Mouse (Mus musculus) heart, embryonic 15.5 days (tissue): ENCODE measurements at regions not wholly inside any gene's neighbourhood (a gene's known extent, or its start where the extent isn't known, plus 50 kb on each side); places are given as distances from the start of the nearest gene placed in this dataset.
"Not testable (repeated sequence)": the region's sequence is repeated elsewhere in the genome, so short reads cannot be mapped to it uniquely, and the experiment has no call there.

ENCODE experiments used
- ATAC-seq: fragments of 200-750 bp; cut with Nextera tagmentation; replicated peaks from 2 replicates; pipeline ENCODE4 v1.8.0; 2017; ENCODE audit warnings: low read depth, moderate TSS enrichment; ENCODE audit not compliant: insufficient number of reproducible peaks, insufficient read depth, low FRiP score
- H3K27ac ChIP-seq: fragments of 300-500 bp; sonication (generic); 2 replicates; pipeline ENCODE4 v1.5.1; 2015; ENCODE audit warnings: mild to moderate bottlenecking, inconsistent platforms
- H3K27me3 ChIP-seq: fragments of 300-500 bp; sonication (generic); 2 replicates; pipeline ENCODE4 v1.6.1; 2015; ENCODE audit warnings: inconsistent platforms
- H3K36me3 ChIP-seq: fragments of 300-500 bp; sonication (generic); 2 replicates; pipeline ENCODE4 v1.6.1; 2015; ENCODE audit warnings: mild to moderate bottlenecking, inconsistent platforms
- H3K4me1 ChIP-seq: fragments of 300-500 bp; sonication (generic); replicated peaks from 2 replicates; pipeline ENCODE4 v1.6.1; 2015; ENCODE audit warnings: inconsistent platforms
- H3K4me2 ChIP-seq: fragments of 300-500 bp; sonication (generic); 2 replicates; pipeline ENCODE4 v1.6.1; 2015; ENCODE audit warnings: inconsistent platforms, mild to moderate bottlenecking, moderate library complexity
- H3K4me3 ChIP-seq: fragments of 300-500 bp; sonication (generic); 2 replicates; pipeline ENCODE4 v1.5.1; 2015; ENCODE audit warnings: mild to moderate bottlenecking, inconsistent platforms
- H3K9ac ChIP-seq: fragments of 300-500 bp; sonication (generic); 2 replicates; pipeline ENCODE4 v1.6.1; 2015; ENCODE audit warnings: mild to moderate bottlenecking, inconsistent platforms
- H3K9me3 ChIP-seq: fragments of 300-500 bp; sonication (generic); replicated peaks from 2 replicates; pipeline ENCODE4 v1.6.1; 2016; ENCODE audit warnings: inconsistent platforms
- WGBS: fragments of 180-500 bp; shearing (Covaris S2); methylation state at CpG from one replicate; pipeline ENCODE4 v1.1.7; 2015; ENCODE audit warnings: mixed read lengths; 5-methylcytosine and 5-hydroxymethylcytosine counted together

- Histone ChIP-seq H3K9me3 (no peaks in the 10 kb centered on the region), H3K27me3 (no peaks in the 10 kb centered on the region), H3K36me3 (no peaks in the 10 kb centered on the region), H3K27ac (no peak overlapping the region), H3K4me3 (no peak overlapping the region), H3K9ac (no peak overlapping the region), H3K4me1 (no peaks in the 10 kb centered on the region), H3K4me2 (no peak overlapping the region)
- no peak for ATAC-seq
- WGBS, result 60% methylated on average over 2 of the region's 2 CpGs
Measured at GRCm38 (mm10) chr17:82674593-82674992, 540.5 kb upstream of the Pkdcc start.

GRCm38 (mm10) chr17:82666557-82666956 is 548.5 kb upstream of the Pkdcc start:
- H3K4me1 ChIP-seq, H3K27me3 ChIP-seq, ATAC-seq, H3K9ac ChIP-seq, H3K4me3 ChIP-seq, H3K4me2 ChIP-seq, H3K27ac ChIP-seq, H3K36me3 ChIP-seq, H3K9me3 ChIP-seq: not testable (repeated sequence)
- 75% methylated on average over 1 of the region's 1 CpGs for WGBS

GRCm38 (mm10) chr17:82664352-82664751 is 550.7 kb upstream of the Pkdcc start:
- Histone ChIP-seq H3K4me2 (no peak overlapping the region), H3K36me3 (no peaks in the 10 kb centered on the region), H3K27ac (no peak overlapping the region), H3K27me3 (no peaks in the 10 kb centered on the region), H3K9ac (no peak overlapping the region), H3K9me3 (no peaks in the 10 kb centered on the region), H3K4me3 (no peak overlapping the region), H3K4me1 (no peaks in the 10 kb centered on the region)
- no peak for ATAC-seq
- WGBS, result 88% methylated on average over 6 of the region's 6 CpGs

GRCm38 (mm10) chr17:82636459-82637189 is 578.5 kb upstream of the Pkdcc start:
- H3K4me1 ChIP-seq, result no peaks in the 10 kb centered on the region
- no peak overlapping the region for H3K9ac ChIP-seq
- no peak overlapping the region for H3K27ac ChIP-seq
- no peak overlapping the region for H3K4me3 ChIP-seq
- no peaks in the 10 kb centered on the region for H3K36me3 ChIP-seq
- no peaks in the 10 kb centered on the region for H3K27me3 ChIP-seq
- ATAC-seq, result no peak
- H3K9me3 ChIP-seq, result no peaks in the 10 kb centered on the region
- 89% methylated on average over 1 of the region's 1 CpGs for WGBS
- no peak overlapping the region for H3K4me2 ChIP-seq

DNA sequence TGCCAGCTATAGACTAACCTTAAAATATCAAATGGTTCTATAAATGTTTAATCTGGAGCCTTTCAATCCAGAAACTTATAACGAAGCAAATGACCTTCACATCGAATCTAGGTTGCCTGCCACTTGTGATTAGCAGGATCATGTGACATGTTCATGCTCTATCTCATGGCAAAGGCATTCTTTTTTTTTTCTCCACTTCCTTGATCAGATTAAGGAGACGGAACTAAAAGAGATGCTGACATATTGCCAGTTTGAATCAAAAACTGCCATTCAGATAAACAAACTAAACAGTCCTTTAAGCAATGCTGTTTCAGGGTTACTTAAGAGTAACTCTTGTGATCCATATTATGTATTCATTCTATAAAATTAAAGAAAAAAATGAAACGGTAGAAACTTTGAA is 579.2 kb upstream of the Pkdcc start:
- H3K36me3 ChIP-seq, result no peaks in the 10 kb centered on the region
- H3K9ac ChIP-seq, result no peak overlapping the region
- no peak overlapping the region for H3K4me2 ChIP-seq
- H3K27me3 ChIP-seq, result no peaks in the 10 kb centered on the region
- H3K9me3 ChIP-seq, result no peaks in the 10 kb centered on the region
- no peak overlapping the region for H3K4me3 ChIP-seq
- no peak for ATAC-seq
- H3K27ac ChIP-seq, result no peak overlapping the region
- no peaks in the 10 kb centered on the region for H3K4me1 ChIP-seq
- WGBS, result 61% methylated on average over 4 of the region's 4 CpGs

GRCm38 (mm10) chr17:82606642-82607175 is 608.4 kb upstream of the Pkdcc start:
- no peaks in the 10 kb centered on the region for H3K9me3 ChIP-seq
- no peak overlapping the region for H3K4me3 ChIP-seq
- no peak for ATAC-seq
- no peaks in the 10 kb centered on the region for H3K27me3 ChIP-seq
- H3K4me1 ChIP-seq, result no peaks in the 10 kb centered on the region
- H3K27ac ChIP-seq, result no peak overlapping the region
- WGBS, result 65% methylated on average over 3 of the region's 3 CpGs
- no peak overlapping the region for H3K9ac ChIP-seq
- no peaks in the 10 kb centered on the region for H3K36me3 ChIP-seq
- H3K4me2 ChIP-seq, result no peak overlapping the region

GRCm38 (mm10) chr17:82583801-82584200 is 631.3 kb upstream of the Pkdcc start:
- H3K36me3 ChIP-seq, result no peaks in the 10 kb centered on the region
- H3K4me2 ChIP-seq, result no peak overlapping the region
- 66% methylated on average over 2 of the region's 2 CpGs for WGBS
- ATAC-seq, result no peak
- no peaks in the 10 kb centered on the region for H3K4me1 ChIP-seq
- H3K9me3 ChIP-seq, result no peaks in the 10 kb centered on the region
- H3K27ac ChIP-seq, result no peak overlapping the region
- no peaks in the 10 kb centered on the region for H3K27me3 ChIP-seq
- no peak overlapping the region for H3K4me3 ChIP-seq
- no peak overlapping the region for H3K9ac ChIP-seq

DNA sequence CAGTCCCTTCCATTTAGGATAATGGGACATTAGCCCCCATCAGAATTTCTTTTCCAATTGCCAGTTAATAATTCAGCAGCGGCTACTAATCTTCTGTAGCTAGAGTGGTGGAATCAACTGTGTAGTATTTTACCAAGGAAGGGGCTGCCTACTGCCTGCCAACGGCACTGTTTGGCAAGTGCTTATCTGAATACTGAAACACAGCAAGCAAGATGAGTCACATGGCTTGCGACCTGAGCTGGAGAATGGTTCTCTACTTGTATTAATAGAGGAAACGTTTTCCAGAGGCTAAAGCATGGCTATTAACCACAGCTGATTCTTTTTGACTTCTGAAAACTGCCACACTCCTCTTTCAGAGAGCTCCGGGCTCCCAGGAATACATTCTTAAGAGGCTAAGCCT is 681.6 kb upstream of the Pkdcc start:
- no peak overlapping the region for H3K9ac ChIP-seq
- H3K4me2 ChIP-seq, result no peak overlapping the region
- H3K27me3 ChIP-seq, result no peaks in the 10 kb centered on the region
- WGBS, result 31% methylated on average over 5 of the region's 5 CpGs
- H3K9me3 ChIP-seq, result no peaks in the 10 kb centered on the region
- H3K27ac ChIP-seq, result peak overlapping the region; percentile 38; the same call in 1 of the 2 replicates
- H3K4me3 ChIP-seq, result no peak overlapping the region
- no peaks in the 10 kb centered on the region for H3K36me3 ChIP-seq
- peak; percentile 55; the same call in 1 of the 2 replicates for ATAC-seq
- H3K4me1 ChIP-seq, result no peaks in the 10 kb centered on the region

DNA sequence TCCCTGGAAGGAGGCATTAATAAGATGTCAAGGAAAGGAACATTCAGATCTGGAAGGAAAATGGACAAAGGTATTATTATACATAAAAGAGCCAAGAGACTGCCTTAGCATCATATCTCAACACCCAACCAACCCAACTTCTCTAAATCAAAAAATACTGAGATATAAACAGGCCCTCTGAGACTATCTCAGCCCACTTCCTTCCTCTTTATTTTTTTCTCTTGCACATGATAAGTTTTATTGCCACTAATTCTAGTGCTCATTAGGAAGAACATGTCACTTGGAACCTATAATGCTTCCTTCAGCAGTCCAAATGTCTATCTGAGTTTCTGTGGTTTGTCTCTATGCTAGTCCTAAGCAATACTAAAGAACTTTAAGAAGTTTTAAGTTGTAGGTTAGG is 697.0 kb upstream of the Pkdcc start:
- Histone ChIP-seq H3K4me1 (no peaks in the 10 kb centered on the region), H3K36me3 (no peaks in the 10 kb centered on the region), H3K4me3 (no peak overlapping the region), H3K4me2 (no peak overlapping the region), H3K9me3 (no peaks in the 10 kb centered on the region), H3K27me3 (no peaks in the 10 kb centered on the region), H3K9ac (no peak overlapping the region), H3K27ac (no peak overlapping the region)
- no peak for ATAC-seq

DNA sequence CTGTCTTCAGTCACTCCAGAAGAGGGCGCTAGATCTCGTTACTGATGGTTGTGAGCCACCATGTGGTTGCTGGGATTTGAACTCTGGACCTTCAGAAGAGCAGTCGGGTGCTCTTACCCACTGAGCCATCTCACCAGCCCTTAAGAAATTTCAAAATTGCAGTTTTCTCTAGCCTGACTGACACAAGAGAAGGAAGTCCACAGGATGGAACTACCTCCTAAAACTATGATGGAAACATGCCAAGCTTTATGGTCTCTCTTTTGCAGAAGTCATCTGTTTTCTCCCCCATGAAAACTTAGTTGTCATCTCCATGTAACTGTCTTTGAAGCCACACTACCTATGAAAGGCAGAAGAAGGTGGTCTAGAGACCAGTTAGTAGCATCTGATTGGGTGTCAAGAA is 698.2 kb upstream of the Pkdcc start:
- no peaks in the 10 kb centered on the region for H3K4me1 ChIP-seq
- H3K27ac ChIP-seq, result no peak overlapping the region
- no peak for ATAC-seq
- 78% methylated on average over 3 of the region's 3 CpGs for WGBS
- no peak overlapping the region for H3K4me2 ChIP-seq
- no peaks in the 10 kb centered on the region for H3K27me3 ChIP-seq
- H3K36me3 ChIP-seq, result no peaks in the 10 kb centered on the region
- H3K9ac ChIP-seq, result no peak overlapping the region
- no peak overlapping the region for H3K4me3 ChIP-seq
- no peaks in the 10 kb centered on the region for H3K9me3 ChIP-seq

DNA sequence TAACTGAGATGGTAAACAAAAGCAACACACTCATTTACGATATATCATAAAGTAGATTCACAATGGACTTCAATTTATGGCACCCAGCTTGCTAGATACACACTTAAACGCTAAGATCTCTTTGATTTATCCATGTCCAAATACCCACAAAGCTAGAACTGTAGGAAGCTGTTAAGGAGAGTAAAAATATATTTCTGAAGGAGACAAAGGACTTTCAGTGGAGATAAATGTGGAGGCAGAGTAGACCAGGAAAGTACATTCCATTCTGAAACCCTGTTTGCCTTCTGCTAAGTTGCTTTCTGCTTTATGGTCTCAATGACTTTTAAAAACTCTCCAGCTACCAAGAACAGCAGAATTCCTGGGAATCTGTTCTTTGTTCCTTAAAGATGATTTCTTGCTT is 701.3 kb upstream of the Pkdcc start:
- Histone ChIP-seq H3K27me3 (no peaks in the 10 kb centered on the region), H3K9me3 (no peaks in the 10 kb centered on the region), H3K9ac (no peak overlapping the region), H3K36me3 (no peaks in the 10 kb centered on the region), H3K4me2 (no peak overlapping the region), H3K4me1 (no peaks in the 10 kb centered on the region), H3K4me3 (no peak overlapping the region), H3K27ac (no peak overlapping the region)
- WGBS, result 70% methylated on average over 2 of the region's 2 CpGs
- ATAC-seq, result no peak

DNA sequence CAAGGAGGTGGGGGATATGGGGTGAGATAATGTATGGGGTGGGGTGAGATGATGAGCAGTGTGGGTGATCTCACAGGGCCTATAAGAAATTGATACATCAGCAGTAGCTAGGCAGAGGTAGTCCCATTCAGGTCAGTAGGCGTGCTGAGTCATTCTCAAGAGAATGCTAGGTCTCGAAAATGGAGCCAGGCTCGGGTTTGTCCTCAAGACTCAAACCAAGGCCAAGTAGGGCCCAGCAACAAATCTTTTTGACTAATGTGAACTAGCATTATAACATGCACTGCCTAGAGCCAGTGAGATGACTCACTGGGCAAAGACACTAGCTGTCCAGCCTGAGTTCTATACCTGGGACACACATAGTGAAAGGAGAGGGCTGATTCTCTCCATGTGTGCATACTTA is 710.8 kb upstream of the Pkdcc start:
- no peaks in the 10 kb centered on the region for H3K4me1 ChIP-seq
- H3K4me2 ChIP-seq, result no peak overlapping the region
- no peaks in the 10 kb centered on the region for H3K9me3 ChIP-seq
- no peaks in the 10 kb centered on the region for H3K27me3 ChIP-seq
- no peak overlapping the region for H3K9ac ChIP-seq
- H3K27ac ChIP-seq, result no peak overlapping the region
- no peak overlapping the region for H3K4me3 ChIP-seq
- no peaks in the 10 kb centered on the region for H3K36me3 ChIP-seq
- ATAC-seq, result no peak
- 72% methylated on average over 3 of the region's 3 CpGs for WGBS
